Mouse (Mus musculus) MEL-GATA-1-ER (cell line): ENCODE data around the gene Cyp26b1.
"Not testable (repeated sequence)": the region's sequence is repeated elsewhere in the genome, so short reads cannot be mapped to it uniquely, and the experiment has no call there.

Experiments
- DNase-seq: peaks from one replicate; pipeline ENCODE4 v3.0.0-alpha.2; 2012; ENCODE audit warnings: low read depth; ENCODE audit errors: extremely low read depth

The Cyp26b1 gene

DNA sequence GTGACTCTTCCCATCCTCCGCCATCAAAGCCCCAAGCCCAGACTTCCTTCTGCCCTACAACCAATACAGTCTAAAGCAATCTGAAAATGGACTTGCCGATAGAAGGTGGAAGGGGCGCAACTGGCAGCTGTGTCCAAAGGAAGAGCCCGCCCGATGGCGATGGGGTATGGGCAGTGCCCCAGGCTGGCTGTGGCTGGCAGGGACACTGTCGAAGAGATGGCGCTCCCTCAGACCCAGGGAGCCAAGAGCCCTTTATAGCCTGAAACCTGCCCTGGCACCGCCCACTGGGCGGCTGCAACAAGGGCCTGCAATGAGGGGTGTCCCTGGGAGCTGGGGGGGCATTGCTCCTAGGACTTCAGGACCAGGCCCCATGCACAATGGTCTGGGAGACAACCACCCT, at the start of gene Cyp26b1:
Gene Cyp26b1, minus strand, starts transcription at position 216 of the 400 bp plus-strand sequence.
- DNase-seq: no peak

DNA sequence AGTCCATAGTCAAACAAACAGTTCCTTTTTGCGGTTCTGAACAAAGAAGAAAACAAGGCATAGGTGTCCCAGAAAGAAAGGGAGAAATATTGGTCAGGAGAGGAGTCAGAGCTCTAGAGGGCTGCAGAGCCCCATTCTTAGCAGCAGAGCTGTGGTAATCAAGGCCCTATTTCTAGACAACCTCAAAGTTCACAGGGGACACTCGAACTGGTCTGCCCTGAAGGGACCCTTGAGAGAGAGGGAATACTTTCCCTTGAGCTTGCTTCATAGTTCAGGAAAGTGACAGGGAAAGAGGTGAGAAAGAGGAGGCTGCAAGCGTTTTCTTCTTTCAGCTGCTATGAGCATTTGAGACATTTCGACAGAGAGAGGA, 47.3 kb upstream of the Cyp26b1 start:
- DNase-seq: no peak

DNA sequence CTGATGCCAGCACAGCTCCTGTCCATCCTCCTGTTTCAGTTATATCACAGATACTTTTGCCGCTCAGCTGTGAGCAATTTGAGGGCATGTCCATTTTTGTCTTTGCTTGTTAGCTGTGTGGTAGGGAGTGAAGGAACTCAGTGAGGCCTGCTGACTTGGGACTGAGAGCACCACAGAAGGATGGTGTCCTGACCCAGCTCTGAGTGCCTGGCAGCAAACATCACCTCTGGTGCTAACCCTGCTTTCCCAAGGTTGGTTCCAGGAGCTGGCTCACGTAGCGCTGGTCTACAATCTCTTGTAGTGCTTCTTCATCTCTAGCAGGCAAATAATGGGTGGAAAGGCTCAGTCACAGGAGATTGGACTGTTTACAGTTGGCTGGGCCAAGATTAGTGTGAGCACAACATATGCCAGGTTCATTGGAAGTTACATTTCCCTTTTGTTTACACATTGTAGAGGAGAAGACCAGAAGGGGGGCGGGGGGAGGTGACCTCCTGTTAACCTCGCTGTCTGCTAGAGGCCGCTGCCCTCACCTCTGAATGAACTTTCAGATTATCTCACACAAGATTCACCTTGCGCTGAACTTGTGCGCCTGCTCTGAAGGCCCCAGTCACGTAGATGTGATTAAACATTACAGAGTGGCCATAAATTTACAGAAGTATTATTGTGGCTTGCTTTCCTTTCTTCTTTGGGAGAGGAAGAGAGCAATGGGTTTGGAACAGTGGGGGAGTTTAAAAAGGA, 46.8 kb upstream of the Cyp26b1 start:
- no peak for DNase-seq

GRCm38 (mm10) chr6:84638206-84638605, 44.5 kb upstream of the Cyp26b1 start:
- no peak for DNase-seq

DNA sequence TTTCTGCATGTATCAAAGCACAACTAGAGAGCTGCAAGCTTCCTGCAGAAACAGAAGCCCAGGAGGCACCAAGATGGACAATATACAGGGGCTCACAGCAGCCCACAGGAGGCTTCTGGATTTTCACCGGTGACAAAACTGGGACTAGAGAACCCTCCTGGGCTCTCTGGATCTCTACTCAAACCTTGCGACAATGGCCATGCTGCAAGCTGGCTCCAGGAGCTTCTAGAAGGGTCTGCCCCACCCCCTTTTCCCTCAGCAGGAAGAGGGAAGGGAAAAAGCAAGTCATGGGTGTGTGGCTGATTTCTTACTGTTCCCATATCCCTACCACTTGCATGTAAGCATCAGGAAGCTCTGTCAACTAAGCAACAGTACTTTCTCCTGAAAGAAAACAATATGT, 37.9 kb upstream of the Cyp26b1 start:
- DNase-seq: no peak

GRCm38 (mm10) chr6:84630276-84630675, 36.6 kb upstream of the Cyp26b1 start:
- no peak for DNase-seq

GRCm38 (mm10) chr6:84628831-84629230, 35.1 kb upstream of the Cyp26b1 start:
- no peak for DNase-seq

DNA sequence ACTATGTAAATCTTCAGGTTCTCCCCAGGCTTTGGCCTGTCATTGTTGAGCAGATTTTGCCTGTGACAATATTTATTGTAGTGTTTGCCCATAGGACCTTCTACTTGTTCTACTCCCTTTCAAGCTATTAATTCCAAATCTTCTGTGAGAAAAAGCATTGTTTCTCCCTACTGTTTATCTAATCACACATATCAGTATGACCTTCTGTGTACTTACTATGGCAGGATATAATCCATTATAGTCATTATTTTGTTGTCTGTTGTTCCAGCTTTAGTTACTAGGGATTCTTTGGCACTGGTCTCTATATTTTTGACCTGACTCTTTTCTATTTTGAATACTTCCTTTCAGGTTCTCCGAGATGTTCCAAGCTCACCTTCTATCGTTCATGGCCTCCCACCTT, 32.7 kb upstream of the Cyp26b1 start:
- no peak for DNase-seq

DNA sequence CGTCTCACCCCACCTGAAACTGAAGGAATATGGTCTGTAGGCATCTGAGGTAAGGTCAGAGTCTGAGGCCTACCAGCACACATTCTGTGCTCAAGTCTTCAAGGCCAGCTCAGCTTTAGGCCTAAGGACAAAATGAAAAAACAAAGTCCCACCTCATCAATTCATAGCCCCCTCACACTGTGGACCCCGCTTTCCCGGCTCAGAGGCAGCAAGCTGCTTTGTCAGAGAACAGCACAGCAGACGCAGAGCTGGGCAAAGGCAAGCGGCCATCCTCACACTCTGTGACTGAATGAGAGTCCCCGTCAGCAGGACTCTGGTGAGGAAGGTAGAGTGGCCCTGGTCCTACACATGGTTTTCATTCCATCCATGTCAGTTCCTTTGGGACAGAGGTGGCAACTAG, 25.5 kb upstream of the Cyp26b1 start:
- no peak for DNase-seq

DNA sequence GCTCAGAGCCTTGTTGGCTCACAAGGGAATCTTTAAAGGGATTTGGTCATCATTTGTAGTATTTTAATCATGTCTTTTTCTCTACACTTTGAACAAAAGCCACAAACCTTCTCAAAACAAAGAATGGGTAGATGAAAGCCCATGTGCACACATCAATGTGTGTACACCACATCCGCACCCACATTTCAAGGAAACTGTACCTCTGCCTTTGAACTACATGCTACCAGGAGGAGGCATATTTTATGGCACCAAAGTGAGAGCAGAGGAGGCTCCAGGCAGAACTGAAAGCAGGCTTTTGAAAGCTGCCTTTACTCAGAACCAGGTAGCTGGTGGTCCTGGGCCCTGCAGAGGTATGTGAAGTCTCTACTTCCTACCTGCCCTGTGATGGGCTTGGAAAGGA, 23.3 kb upstream of the Cyp26b1 start:
- no peak for DNase-seq

DNA sequence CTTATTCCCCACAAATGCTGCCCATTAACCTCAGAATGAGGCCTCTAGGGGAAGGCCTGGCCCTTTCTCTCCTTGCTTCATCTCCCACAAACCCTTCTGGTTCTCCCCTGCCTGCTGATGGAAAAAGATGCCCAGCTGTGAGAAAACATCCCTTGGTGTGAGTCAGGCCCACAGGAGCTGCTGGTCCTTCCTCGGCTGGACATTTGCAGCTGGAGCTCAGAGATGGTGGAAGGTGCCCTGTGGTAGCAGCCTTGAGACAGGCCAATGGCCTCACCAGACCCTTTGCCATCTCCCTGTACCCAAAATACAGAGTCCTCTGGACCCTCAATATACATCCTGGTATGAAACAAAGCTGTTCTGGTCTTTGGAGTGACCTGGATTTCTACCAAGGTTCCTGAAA, 22.9 kb upstream of the Cyp26b1 start:
- no peak for DNase-seq

- no peak for DNase-seq
These were observed 19.9 kb upstream of the Cyp26b1 start for GRCm38 (mm10) chr6:84613561-84613960.

DNA sequence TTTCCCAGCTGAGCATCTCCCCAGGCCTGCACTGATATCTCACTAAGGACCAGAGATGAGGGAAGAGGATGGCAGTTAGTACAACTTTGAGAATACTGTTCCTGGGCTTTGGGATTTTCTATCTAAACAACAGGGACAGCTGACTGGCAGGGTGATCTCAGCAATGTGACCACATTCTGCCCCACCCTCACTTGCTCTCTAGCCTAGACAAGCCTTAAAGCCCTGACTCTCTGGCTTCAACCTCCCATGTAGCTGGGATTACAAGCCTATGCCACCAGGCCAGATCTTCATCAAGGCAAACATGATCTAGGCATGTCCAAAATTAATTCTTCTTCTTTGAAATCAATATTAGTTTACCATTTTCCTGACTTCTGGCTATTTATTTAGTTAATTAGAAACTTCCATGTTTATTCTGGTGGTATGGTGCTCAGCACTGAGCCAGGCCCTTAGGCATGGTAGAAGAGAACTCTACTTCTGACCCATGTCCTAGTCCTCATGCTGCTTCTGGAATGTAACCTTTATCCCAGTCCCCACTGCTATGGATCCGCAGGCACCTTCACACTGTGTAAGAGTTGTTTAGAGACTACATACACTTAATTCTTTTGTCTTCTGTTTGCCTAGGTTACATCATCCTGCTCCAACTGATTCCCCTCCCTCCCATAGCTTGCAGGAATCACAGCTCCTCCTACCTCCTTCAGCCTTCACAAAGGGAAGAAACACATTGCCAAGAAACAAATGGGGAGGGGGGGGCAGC, 7.6 kb upstream of the Cyp26b1 start:
- no peak for DNase-seq

DNA sequence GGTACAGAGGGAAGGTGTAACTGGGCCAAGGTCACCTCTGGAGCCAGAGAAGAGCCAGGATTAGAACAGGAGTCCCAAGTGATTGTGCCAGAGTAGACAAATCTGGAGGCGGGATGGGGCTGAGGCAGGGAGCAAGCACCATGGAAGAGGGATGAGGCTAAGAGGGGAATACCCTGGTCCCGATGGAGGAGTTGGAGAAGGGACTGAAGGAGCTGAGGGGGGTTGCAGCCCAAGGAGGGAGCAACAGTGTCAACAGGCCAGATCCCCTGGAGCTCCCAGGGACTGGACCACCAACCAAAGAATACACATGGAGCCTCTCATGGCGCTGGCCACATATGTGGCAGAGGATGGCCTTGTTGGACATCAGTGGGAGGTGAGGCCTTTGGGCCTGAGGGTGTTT, 5.6 kb upstream of the Cyp26b1 start:
- DNase-seq: not testable (repeated sequence)

DNA sequence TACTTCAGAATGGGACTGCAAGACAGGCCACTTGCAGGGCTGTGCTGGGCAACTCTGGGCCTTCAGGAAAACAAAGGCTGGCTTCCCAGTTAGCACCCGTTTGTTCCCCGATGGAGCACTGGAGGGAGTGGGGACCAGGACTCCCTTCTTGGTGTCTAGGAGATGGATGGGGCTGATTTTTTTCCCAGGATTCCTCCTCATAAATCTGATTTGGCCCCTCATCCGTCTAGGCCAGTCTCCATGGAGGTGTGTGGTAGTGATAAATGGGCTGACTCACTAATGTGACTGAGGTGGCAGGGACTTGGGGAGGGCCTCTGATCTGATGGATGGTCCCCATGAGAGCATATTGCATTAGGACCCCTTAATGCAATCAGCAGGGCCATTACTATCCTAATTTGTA, 5.0 kb upstream of the Cyp26b1 start:
- no peak for DNase-seq

DNA sequence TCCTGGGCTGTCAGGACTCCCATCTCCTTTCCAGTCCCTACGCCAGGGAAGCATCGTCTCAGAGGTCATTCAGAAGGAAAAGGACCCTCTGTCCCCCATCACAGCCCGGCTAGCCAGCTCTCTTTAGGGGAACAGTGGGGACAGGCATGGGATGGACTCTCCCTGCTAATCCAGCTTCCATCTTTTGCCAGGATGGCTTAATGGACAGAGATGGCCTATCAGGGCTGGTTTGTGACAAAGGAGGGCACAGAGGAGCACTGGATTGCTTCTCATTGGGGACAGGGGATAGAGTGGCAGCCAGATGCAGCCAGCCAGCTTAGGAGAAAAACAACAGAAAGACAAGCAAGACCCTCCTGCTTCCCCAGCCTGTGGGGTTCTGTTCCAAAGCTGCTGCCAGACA, 918 bp upstream of the Cyp26b1 start:
- DNase-seq: no peak

DNA sequence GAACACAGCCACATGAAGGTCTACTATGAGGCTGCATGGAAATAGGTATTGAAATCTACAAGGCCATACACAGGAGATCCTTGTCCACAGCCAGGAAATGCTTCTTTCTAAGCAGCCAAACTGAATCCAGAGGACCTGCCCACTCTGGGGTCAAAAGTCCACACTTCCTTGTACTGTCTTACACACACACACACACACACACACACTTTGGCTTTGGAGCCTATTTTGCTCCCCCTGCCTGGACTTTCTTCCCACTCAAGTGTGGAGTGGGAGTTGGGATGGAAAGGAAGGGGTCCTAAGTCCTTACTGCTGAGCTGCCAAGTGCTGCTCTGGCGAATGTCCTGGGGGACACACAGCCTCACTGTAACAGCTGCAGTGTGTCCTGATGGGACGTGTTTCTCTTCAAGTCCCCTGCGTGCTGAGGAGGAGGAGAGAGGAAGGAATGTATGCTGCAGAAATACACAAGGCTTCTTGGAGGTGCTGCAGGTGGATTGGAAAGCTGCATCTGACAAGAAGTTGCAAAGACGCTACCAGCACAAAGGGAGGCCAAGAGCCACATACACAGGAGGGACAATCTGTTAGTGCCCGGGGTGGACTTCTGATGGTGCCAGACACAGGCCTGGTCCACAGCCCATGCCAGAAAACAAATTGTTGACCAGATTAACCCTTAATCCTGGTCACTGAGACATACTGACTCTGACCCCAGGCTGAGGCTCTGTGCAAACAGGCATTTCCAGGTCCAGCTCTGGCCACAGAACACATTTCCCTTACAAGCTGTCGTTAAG, 2.6 kb downstream of the Cyp26b1 start:
- DNase-seq: no peak

DNA sequence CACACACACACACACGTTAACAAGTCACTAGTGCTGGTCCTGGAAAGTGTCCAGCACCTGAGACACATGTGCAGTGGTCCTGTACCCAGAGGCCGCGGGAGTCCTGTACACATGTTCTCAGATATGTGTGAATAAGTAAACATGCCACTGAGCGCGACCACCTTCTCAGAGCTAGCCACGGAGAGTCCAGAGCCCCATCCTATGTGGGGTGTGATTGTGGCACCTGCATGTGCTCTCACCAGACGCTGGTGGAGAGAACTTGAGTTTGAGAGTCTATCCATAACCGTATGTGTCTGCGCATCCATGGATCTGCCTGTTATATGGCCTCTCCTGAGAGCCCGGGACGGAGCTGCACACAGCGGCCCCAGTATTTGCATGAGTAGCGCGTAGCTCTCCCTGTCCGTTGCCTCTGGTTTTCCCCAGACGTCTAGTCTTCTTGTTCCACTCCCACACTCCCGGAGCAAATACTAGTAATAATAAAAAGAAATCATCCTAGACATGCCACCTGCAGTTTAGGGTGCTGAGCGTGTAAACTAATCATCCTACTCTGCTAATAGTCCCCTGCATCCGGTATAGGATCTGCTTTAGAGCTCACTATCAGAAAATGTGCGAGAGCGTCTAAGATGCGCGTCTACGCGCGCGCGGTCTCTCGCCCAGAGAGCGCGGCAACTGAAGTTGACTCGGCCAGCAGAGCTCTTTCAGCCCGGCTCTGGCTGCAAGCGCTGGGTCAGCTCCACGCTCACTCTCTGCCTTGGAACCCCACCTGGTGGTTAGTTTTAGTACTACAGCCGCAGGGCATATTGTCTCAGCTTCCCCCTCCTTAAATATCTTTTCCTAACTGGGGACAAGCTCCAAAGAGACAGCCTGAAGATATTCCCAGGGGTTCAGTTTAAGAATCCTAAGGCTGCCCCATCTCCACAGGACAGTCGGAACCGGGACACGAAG, 3.7 kb downstream of the Cyp26b1 start:
- DNase-seq: peak; percentile 38

- no peak for DNase-seq
These were observed 4.6 kb downstream of the Cyp26b1 start for GRCm38 (mm10) chr6:84588895-84589652.

DNA sequence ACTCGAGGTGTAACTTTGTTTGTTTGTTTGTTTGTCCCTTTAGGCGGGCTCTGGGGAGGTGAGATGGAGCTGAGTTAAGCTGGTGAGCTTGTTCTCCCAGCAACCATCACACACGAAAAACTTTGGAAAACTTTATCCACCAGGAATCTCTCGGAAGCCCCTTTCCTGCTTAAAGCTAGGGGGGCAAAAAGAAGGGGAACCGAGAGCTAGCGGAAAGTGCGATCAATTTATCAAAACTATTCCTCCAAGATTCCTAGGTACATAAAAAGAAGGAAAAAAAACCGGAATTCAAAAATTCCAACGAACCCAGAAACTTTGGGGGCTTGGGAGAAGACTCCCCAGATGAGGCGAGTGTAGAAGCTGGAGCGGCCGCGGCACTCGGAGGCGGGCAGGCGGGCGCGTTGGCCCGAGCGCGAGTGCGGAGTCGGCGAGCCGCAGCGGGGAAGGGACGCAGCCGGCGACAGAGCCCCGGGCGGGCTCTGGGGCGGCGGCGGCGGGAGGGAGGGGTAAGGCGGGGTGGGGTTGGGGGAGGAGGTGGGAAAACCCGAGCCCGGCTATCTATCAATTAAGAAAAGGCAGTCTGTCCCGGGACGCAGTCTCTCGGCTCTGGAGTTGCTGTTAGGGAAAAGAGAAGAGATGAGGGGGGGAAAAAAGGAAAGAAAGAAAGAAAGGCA, 5.3 kb downstream of the Cyp26b1 start:
- no peak for DNase-seq
